Mouse (Mus musculus) bone marrow macrophage, adult 2 months (primary cell): ENCODE measurements around the gene Olfr235.

Experiments
- CTCF ChIP-seq: IDR thresholded peaks from 2 replicates; pipeline ENCODE4 v1.5.1; 2012; ENCODE audit warnings: low read depth, mild to moderate bottlenecking, low read length, moderate library complexity
- POLR2A ChIP-seq: IDR thresholded peaks from 2 replicates; pipeline ENCODE4 v1.6.1; 2012; ENCODE audit warnings: mild to moderate bottlenecking, low read depth, low read length, borderline replicate concordance

DNA sequence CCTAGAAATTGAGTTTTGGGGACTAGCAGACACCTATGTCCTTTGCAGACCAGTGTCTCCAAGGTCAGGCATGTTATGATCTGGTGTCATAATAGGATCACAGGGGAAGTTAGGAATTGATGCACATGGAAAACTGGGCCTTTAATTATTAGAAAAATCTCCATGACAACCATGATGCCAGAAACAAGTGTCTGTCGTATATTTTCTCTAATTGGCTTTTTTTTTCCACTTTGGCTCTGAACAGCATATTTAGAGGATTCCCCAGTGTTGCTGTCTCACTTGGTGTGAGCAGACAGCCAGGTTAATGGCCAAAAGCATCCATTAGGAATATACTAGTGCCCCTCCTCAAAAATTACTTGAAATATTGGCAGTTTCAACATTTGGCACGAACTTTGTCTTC is 18.7 kb downstream of the Olfr235 start, which contains the start of gene Olfr1434:
- TF ChIP-seq POLR2A (no peak), CTCF (no peak)
